Mouse (Mus musculus) hindbrain, embryonic 13.5 days (tissue): ENCODE results near the gene Macrod2. TPM values are rescaled to one million over a fixed set of nuclear protein-coding genes. Genes with fewer than 3 reads are reported as not detected.

Source experiments
- ATAC-seq: fragments of 200-750 bp; cut with Nextera tagmentation; 2 replicates; pipeline ENCODE4 v1.8.0; 2017; ENCODE audit warnings: moderate TSS enrichment; ENCODE audit not compliant: low FRiP score
- H3K27ac ChIP-seq: fragments of 300-500 bp; sonication (generic); 2 replicates; pipeline ENCODE4 v1.5.1; 2015; ENCODE audit warnings: inconsistent platforms, mild to moderate bottlenecking, moderate library complexity
- H3K27me3 ChIP-seq: fragments of 300-500 bp; sonication (generic); 2 replicates; pipeline ENCODE4 v1.6.1; 2015; ENCODE audit warnings: mild to moderate bottlenecking, inconsistent platforms
- H3K36me3 ChIP-seq: fragments of 300-500 bp; sonication (generic); 2 replicates; pipeline ENCODE4 v1.6.1; 2015; ENCODE audit warnings: mild to moderate bottlenecking, inconsistent platforms
- H3K4me1 ChIP-seq: fragments of 300-500 bp; sonication (generic); replicated peaks from 2 replicates; pipeline ENCODE4 v1.6.1; 2015; ENCODE audit warnings: inconsistent platforms
- H3K4me2 ChIP-seq: fragments of 300-500 bp; sonication (generic); 2 replicates; pipeline ENCODE4 v1.6.1; 2015; ENCODE audit warnings: inconsistent platforms, mild to moderate bottlenecking, moderate library complexity
- H3K4me3 ChIP-seq: fragments of 300-500 bp; sonication (generic); 2 replicates; pipeline ENCODE4 v1.5.1; 2015; ENCODE audit warnings: mild to moderate bottlenecking, inconsistent platforms
- H3K9ac ChIP-seq: fragments of 300-500 bp; sonication (generic); 2 replicates; pipeline ENCODE4 v1.6.1; 2015; ENCODE audit warnings: mild to moderate bottlenecking, inconsistent platforms
- H3K9me3 ChIP-seq: fragments of 300-500 bp; sonication (generic); 2 replicates; pipeline ENCODE4 v1.6.1; 2016; ENCODE audit warnings: inconsistent platforms
- WGBS: fragments of 180-500 bp; shearing (Covaris S2); methylation state at CpG from one replicate; pipeline ENCODE4 v1.1.7; 2015; 5-methylcytosine and 5-hydroxymethylcytosine counted together
- polyA plus RNA-seq: library from polyadenylated mRNA; unstranded; fragments of >200 nt; fragmentation: Nextera tagmentation; extraction: Ambion mirVana; gene quantifications from 2 replicates; pipeline ENCODE4 v1.2.1, GENCODE M21; 2015

Gene Macrod2
- polyA plus RNA-seq, 1 experiment from 2014 or later, result 74.7 TPM

GRCm38 (mm10) chr2:141862531-141863265, 1467.6 kb downstream of the Macrod2 start:
- Histone ChIP-seq H3K27me3 (no peaks in the 10 kb centered on the region), H3K4me1 (peaks cover 6% of the 10 kb centered on the region), H3K4me2 (no peak overlapping the region), H3K9ac (no peak overlapping the region), H3K27ac (no peak overlapping the region), H3K4me3 (no peak overlapping the region), H3K36me3 (no peaks in the 10 kb centered on the region), H3K9me3 (no peaks in the 10 kb centered on the region)
- ATAC-seq, result no peak
- WGBS, result 48% methylated on average over 9 of the region's 9 CpGs

DNA sequence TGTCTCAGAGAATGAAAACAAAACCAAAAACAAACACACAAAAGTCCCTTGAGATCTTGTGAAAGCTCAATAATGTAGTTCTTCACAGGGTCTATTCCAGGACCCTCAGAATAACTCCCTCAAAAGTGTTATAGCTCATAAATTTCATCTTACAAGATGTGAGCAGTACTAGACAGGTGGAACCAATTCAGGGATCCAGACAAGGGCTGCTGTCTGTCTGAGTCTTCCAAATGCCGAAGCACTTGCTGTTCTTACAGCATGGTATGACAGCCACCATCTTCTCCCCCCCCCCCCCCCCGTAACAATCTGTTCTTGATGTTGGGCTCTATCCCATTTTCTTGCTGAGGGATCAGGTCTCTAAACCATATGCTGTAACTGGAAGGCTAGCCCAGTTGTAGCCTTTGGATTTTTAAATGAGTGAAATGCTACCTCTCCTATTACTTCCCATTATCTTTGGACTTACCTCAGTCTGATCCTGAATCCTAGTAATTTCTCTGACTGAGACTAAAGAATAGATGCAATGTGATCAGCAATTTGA, 1468.6 kb downstream of the Macrod2 start:
- no peak overlapping the region for H3K4me2 ChIP-seq
- H3K36me3 ChIP-seq, result no peaks in the 10 kb centered on the region
- H3K4me3 ChIP-seq, result no peak overlapping the region
- H3K9ac ChIP-seq, result no peak overlapping the region
- peaks cover 6% of the 10 kb centered on the region for H3K4me1 ChIP-seq
- 60% methylated on average over 2 of the region's 2 CpGs for WGBS
- ATAC-seq, result no peak
- no peaks in the 10 kb centered on the region for H3K9me3 ChIP-seq
- no peak overlapping the region for H3K27ac ChIP-seq
- no peaks in the 10 kb centered on the region for H3K27me3 ChIP-seq

- WGBS, result 83% methylated on average over 4 of the region's 4 CpGs
Measured at GRCm38 (mm10) chr2:141870930-141871329, 1475.8 kb downstream of the Macrod2 start.

GRCm38 (mm10) chr2:141876155-141876851, 1481.2 kb downstream of the Macrod2 start:
- ATAC-seq, result no peak
- 61% methylated on average over 10 of the region's 10 CpGs for WGBS
- H3K36me3 ChIP-seq, result no peaks in the 10 kb centered on the region

More at GRCm38 (mm10) chr2:141870930-141871329, 1475.8 kb downstream of the Macrod2 start:
- no peak for ATAC-seq
- Histone ChIP-seq H3K4me2 (no peak overlapping the region), H3K27me3 (no peaks in the 10 kb centered on the region), H3K4me1 (no peaks in the 10 kb centered on the region), H3K4me3 (no peak overlapping the region), H3K9ac (no peak overlapping the region), H3K9me3 (no peaks in the 10 kb centered on the region), H3K36me3 (no peaks in the 10 kb centered on the region), H3K27ac (no peak overlapping the region)

GRCm38 (mm10) chr2:141876958-141877357, 1481.8 kb downstream of the Macrod2 start:
- 83% methylated on average over 2 of the region's 2 CpGs for WGBS
- no peak for ATAC-seq
- Histone ChIP-seq H3K4me3 (no peak overlapping the region), H3K4me1 (no peaks in the 10 kb centered on the region), H3K9ac (no peak overlapping the region), H3K9me3 (no peaks in the 10 kb centered on the region), H3K36me3 (no peaks in the 10 kb centered on the region), H3K27me3 (no peaks in the 10 kb centered on the region), H3K27ac (no peak overlapping the region), H3K4me2 (no peak overlapping the region)

More at GRCm38 (mm10) chr2:141876155-141876851, 1481.2 kb downstream of the Macrod2 start:
- no peak overlapping the region for H3K9ac ChIP-seq
- no peaks in the 10 kb centered on the region for H3K9me3 ChIP-seq
- H3K4me2 ChIP-seq, result no peak overlapping the region
- H3K4me1 ChIP-seq, result no peaks in the 10 kb centered on the region
- no peak overlapping the region for H3K27ac ChIP-seq
- no peaks in the 10 kb centered on the region for H3K27me3 ChIP-seq
- no peak overlapping the region for H3K4me3 ChIP-seq

GRCm38 (mm10) chr2:141878473-141878872, 1483.4 kb downstream of the Macrod2 start:
- H3K4me2 ChIP-seq, result no peak overlapping the region
- ATAC-seq, result no peak
- H3K4me3 ChIP-seq, result no peak overlapping the region
- 94% methylated on average over 1 of the region's 1 CpGs for WGBS
- no peaks in the 10 kb centered on the region for H3K36me3 ChIP-seq
- H3K9ac ChIP-seq, result no peak overlapping the region
- no peaks in the 10 kb centered on the region for H3K27me3 ChIP-seq
- no peaks in the 10 kb centered on the region for H3K9me3 ChIP-seq
- H3K27ac ChIP-seq, result no peak overlapping the region
- no peaks in the 10 kb centered on the region for H3K4me1 ChIP-seq

DNA sequence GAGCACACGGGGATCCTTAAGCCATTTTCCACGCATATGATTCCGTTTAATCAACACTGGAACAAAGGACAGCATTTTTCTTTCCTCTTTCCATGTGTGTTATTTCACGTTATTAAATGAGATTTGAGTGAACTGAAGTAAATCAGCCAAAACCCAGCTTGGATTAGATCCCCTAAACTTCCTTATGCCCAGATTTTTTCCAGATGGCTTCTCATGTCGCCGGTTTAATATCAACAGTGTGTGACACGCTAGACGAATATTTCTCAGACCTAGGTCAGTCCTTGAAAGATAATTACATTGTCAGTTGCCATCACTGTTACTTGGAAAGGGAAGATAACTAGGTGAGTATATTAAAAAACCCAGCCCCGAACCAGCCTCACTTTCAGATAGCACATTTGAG, 1484.6 kb downstream of the Macrod2 start:
- H3K27me3 ChIP-seq, result no peaks in the 10 kb centered on the region
- 58% methylated on average over 9 of the region's 9 CpGs for WGBS
- H3K4me2 ChIP-seq, result no peak overlapping the region
- H3K4me1 ChIP-seq, result no peaks in the 10 kb centered on the region
- H3K27ac ChIP-seq, result no peak overlapping the region
- H3K36me3 ChIP-seq, result no peaks in the 10 kb centered on the region
- ATAC-seq, result no peak
- H3K9ac ChIP-seq, result no peak overlapping the region
- H3K4me3 ChIP-seq, result no peak overlapping the region
- H3K9me3 ChIP-seq, result no peaks in the 10 kb centered on the region

- Histone ChIP-seq H3K9me3 (no peaks in the 10 kb centered on the region), H3K27me3 (no peaks in the 10 kb centered on the region), H3K9ac (no peak overlapping the region), H3K4me2 (no peak overlapping the region), H3K4me3 (no peak overlapping the region), H3K27ac (no peak overlapping the region), H3K36me3 (no peaks in the 10 kb centered on the region), H3K4me1 (no peaks in the 10 kb centered on the region)
- WGBS, result 69% methylated on average over 11 of the region's 11 CpGs
- no peak for ATAC-seq
Measured at GRCm38 (mm10) chr2:141886694-141887474, 1491.8 kb downstream of the Macrod2 start.

- no peak overlapping the region for H3K27ac ChIP-seq
- H3K36me3 ChIP-seq, result no peaks in the 10 kb centered on the region
- H3K4me1 ChIP-seq, result no peaks in the 10 kb centered on the region
- no peak overlapping the region for H3K4me3 ChIP-seq
- no peak for ATAC-seq
- no peaks in the 10 kb centered on the region for H3K9me3 ChIP-seq
- no peak overlapping the region for H3K4me2 ChIP-seq
- no peaks in the 10 kb centered on the region for H3K27me3 ChIP-seq
- H3K9ac ChIP-seq, result no peak overlapping the region
- 73% methylated on average over 2 of the region's 2 CpGs for WGBS
Measured at GRCm38 (mm10) chr2:141889497-141889896, 1494.4 kb downstream of the Macrod2 start.

DNA sequence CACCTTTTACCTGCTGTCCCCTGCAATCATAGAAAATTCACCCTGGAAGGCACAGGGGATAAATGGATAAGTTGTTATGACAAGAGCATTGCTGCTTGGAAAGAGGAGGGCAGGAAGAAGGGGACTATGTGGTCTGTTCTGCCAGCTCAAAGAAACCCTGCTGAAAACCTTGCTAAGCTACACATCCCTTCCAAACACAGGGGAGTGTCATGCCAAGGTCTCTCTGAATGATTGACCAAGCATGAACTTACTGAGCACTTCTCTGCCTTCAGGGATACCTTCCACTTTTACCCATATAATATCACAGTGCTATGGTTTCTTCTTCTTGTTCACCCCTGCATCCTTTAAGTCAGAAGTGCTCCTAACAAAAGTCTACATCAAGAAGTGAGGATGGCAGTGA, 1502.8 kb downstream of the Macrod2 start:
- H3K4me3 ChIP-seq, result no peak overlapping the region
- ATAC-seq, result no peak
- no peaks in the 10 kb centered on the region for H3K27me3 ChIP-seq
- no peaks in the 10 kb centered on the region for H3K4me1 ChIP-seq
- no peak overlapping the region for H3K9ac ChIP-seq
- no peak overlapping the region for H3K4me2 ChIP-seq
- no peaks in the 10 kb centered on the region for H3K9me3 ChIP-seq
- no peak overlapping the region for H3K27ac ChIP-seq
- no peaks in the 10 kb centered on the region for H3K36me3 ChIP-seq

GRCm38 (mm10) chr2:141911831-141912447, 1516.8 kb downstream of the Macrod2 start:
- H3K36me3 ChIP-seq, result no peaks in the 10 kb centered on the region
- 55% methylated on average over 6 of the region's 6 CpGs for WGBS
- H3K4me1 ChIP-seq, result peaks cover 13% of the 10 kb centered on the region; the same call in 1 of the 2 replicates
- H3K9ac ChIP-seq, result no peak overlapping the region
- H3K27ac ChIP-seq, result peak overlapping the region; percentile 46; the same call in 1 of the 2 replicates
- H3K9me3 ChIP-seq, result no peaks in the 10 kb centered on the region
- no peak overlapping the region for H3K4me2 ChIP-seq
- H3K4me3 ChIP-seq, result no peak overlapping the region
- peak; percentile 61 for ATAC-seq
- H3K27me3 ChIP-seq, result no peaks in the 10 kb centered on the region

- H3K9me3 ChIP-seq, result no peaks in the 10 kb centered on the region
- no peaks in the 10 kb centered on the region for H3K36me3 ChIP-seq
- H3K4me1 ChIP-seq, result peaks cover 13% of the 10 kb centered on the region; the same call in 1 of the 2 replicates
- peak; percentile 59; the same call in 1 of the 2 replicates for ATAC-seq
- WGBS, result 31% methylated on average over 3 of the region's 3 CpGs
- no peak overlapping the region for H3K4me3 ChIP-seq
- H3K27me3 ChIP-seq, result no peaks in the 10 kb centered on the region
- H3K9ac ChIP-seq, result no peak overlapping the region
- peak overlapping the region; percentile 52 for H3K27ac ChIP-seq
- no peak overlapping the region for H3K4me2 ChIP-seq
Measured at GRCm38 (mm10) chr2:141913486-141913885, 1518.4 kb downstream of the Macrod2 start.
